Mouse (Mus musculus) cerebellum, adult 2 months (tissue): ENCODE results near the gene Fsip1.

ENCODE experiments used
- CTCF ChIP-seq: fragments of 200-500 bp; IDR thresholded peaks from 2 replicates; pipeline ENCODE4 v1.5.1; 2011; ENCODE audit warnings: low read depth, mild to moderate bottlenecking, control low read depth, low read length, moderate library complexity, borderline replicate concordance; ENCODE audit not compliant: insufficient read depth
- POLR2A ChIP-seq: fragments of 200-500 bp; IDR thresholded peaks from 2 replicates; pipeline ENCODE4 v1.6.1; 2011; ENCODE audit warnings: low read length, control low read depth, borderline replicate concordance; ENCODE audit not compliant: insufficient read depth

DNA sequence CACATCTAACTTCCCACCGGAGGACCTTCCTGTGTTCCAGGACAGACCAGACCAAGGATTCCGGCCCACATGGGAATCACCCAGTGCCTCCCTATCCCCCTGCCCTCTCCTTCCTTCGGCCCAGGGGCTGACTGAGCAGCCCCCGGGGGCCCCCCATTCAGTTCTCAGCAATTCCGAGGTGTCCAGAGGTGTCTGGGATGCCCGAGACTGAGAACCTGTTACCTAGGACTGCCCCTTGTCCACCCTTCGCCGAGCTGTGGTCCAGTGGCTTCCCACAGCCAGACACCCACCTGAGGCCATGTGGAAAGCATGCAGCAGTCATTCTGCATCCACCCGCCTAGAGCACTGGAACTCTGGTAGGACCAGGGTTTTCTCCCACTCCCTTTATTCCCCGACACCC, 115.1 kb downstream of the Fsip1 start:
- no peak for TF ChIP-seq POLR2A
- TF ChIP-seq CTCF: no peak
